Mouse (Mus musculus): ENCODE measurements at regions not wholly inside any gene's neighbourhood (a gene's known extent, or its start where the extent isn't known, plus 50 kb on each side); places are given as distances from the start of the nearest gene placed in this dataset.

DNA sequence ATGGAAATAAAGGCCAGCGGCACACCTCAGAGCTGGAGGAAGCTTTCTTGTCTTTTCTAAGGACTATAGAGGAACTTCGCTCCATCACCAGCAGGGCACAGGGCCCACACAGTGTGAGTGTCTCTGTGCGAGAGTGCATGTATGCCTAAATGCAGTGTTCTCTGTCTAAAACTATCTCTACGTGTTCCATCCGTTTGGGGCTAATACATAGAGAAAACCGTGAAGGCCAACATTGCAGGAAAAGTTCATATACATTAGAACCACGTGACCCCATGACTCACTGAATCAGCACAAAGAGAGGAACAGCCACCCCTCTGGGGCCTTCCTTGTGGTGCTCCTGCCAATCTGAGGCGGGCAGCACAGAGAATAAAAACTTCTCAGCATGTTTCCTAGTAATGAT lies 431.4 kb upstream of the Mctp2 start:
- no peak for DNase-seq (ENCODE audit: low spot score)

DNA sequence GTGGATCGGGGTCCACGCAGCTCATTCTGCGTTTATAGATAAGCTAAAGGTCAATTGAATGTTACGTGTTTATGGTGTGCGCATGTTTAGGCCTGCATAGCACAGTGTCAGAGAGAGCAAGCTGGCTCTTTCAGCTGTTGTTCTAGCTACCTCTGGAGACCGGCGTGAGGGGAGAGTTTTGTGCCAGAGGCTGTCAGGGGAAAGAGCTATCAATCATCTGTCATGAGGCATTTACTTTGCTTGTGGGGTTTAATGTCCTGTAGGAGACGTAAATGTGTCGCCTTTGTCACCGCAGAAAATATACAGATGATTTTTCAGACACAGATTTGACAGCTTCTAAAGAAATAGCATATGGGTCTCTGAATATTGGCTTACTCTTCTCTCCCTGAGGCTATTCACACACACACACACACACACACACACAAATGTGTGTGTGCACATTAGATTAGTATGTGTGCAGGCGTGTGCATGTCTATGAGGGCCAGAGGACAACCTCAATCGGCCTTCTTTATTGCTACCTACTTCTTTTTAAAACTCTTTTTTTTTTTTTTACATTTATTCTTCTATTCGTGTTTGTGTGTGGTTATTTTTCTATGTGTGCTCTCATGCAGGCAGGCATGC lies 432.0 kb upstream of the Mctp2 start:
- DNase-seq (ENCODE audit: low spot score): no peak

DNA sequence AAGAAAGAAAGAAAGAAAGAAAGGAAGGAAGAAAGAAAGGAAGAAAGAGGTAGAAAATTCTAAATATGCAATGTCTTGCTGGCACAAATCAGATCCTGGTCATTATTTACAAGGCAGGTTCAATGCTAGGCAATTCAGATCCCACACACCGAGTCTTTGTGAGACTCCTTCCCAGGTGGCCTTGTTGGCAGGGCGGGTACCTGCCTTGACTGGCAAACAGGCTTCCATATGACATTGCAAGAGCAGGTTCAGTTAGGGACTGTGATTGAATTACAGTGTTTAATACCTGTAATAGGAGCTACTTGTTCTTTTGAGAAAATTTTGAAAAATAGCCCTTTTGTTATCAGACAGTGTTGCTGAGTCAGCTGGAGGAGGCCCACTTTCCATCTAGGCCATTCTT lies 436.0 kb upstream of the Mctp2 start:
- DNase-seq (ENCODE audit: low spot score): no peak

DNA sequence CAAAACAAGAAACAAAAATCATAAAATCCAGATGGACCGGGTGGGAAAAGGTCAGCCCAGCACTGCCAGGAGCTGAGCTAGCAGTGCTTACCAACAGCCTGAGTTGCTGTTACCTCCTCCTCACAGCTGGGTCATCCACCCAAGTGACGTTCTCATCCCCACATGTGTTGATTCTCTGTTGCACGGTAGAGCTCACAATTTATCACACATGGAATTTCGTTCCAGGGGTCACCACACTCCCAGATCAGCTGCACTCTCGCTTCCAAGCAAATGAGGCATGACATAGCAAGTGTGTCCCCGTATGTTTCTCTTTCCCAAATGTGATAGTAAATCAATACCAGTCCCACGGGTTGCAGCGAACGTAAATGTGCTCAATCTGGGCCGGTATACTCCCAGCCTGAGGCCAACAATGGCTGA lies 445.1 kb upstream of the Mctp2 start:
- DNase-seq (ENCODE audit: low spot score): peak; percentile 33

DNA sequence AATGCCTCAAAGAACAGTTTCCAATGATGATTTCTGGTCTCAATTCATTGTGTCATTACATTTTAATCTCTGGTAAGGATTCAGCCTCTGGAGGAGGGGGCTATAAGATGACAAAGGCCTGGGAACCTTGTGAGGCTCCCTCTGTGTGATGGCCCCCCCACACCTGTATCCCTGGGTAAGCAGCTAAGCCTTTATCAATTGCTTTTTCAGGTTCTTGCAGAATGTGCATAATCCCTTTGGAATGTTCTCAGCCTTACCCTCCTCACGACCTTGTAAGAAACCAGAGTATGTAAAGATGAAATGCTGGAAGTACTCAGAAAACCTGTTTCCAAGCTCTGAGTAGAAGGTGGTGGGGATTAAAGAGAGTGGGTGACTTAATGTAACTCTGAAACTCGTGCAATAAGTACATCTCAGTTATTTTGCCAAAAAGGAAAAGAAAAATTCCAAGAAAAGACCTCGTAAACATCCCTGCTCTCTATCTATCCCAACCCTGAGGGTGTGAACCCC lies 446.7 kb upstream of the Mctp2 start:
- DNase-seq (ENCODE audit: low spot score): no peak

DNA sequence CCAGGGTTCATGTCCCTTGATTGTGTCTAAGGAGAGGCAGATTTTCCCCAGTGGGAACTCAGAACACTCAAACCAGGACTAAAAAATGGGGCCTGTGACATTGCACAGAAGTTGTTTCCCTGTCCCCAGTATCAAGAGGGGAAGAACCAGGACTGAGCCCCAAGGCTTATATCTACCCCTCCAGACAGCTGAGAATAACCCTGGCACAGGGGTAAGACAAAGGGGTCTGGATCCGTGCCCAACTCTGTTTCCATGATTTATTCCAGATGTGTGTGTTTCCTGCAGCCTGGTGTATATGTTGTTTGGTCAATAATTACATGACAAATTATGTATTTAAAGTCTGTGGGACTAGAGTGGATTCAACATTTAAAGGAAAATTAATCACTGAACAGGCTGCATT lies 456.3 kb upstream of the Mctp2 start:
- no peak for DNase-seq (ENCODE audit: low spot score)

DNA sequence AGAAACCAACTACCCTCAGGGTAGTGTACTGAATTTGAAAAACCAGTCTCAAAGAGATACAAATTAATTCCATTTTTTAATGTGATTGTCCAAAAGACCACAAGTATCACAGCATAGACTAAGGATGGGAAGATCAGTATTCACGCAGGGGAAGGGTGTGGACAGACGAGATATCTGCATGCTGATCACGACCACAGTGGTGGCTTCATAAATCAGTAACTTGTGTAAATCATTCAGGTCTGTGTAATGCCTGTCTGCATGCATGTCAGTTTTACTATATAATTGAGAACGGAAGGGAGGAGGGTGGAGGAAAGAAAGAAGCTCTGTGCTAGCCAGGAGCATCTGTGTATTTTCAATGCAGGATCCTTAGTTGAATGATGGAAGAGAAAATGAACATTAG lies 462.3 kb upstream of the Mctp2 start:
- DNase-seq (ENCODE audit: low spot score): no peak

DNA sequence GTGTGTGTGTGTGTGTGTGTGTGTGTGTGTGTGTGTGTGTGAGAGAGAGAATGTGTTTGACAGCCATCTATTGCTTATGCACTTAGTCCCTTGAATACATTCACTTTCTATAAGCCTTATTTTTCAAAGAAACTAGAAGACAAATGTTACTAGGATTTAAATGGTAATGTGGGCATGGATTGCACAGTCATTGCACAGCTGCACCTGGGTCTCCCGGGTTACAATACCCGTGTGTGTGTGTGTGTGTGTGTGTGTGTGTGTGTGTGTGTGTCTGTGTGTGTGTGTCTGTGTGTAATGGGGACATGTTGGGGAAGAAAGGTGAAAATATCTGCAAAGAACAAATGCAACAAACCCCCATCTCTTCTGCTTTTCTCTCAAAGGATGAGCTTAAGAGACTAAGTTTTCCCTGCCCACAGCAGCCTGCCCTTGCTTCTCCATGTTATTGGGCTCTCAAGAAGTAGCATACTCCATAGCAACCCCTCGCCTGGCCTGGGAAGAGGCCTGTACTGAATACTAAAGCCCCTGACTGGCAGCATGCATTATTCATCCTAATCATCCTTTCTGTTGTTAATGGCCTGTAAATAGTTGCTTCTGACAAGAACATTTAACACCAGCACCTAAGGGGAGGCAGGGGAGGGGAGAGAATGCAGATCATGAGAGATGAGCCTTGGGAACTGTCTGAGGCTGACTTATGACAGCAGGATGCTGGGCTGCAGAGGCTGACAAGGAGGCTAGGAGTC lies 467.8 kb upstream of the Mctp2 start:
- no peak for DNase-seq (ENCODE audit: low spot score)

DNA sequence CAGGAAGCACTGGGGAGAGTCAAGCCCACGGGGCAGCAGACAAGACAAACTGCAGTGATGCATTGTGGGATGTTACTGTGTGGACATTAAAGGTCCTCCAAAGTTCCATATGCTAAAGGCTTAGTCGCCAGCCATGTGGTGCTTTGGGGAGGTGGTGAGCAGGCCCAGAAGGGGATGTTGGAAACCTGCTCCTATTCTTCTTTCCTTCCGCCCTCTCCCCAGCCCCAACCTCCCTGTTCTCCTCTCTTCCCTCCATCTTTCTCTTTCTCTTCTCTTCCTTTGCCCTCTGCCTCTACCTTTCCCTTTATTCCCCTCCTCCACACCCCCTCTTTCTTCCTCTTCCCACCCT lies 468.3 kb upstream of the Mctp2 start:
- no peak for DNase-seq (ENCODE audit: low spot score)

DNA sequence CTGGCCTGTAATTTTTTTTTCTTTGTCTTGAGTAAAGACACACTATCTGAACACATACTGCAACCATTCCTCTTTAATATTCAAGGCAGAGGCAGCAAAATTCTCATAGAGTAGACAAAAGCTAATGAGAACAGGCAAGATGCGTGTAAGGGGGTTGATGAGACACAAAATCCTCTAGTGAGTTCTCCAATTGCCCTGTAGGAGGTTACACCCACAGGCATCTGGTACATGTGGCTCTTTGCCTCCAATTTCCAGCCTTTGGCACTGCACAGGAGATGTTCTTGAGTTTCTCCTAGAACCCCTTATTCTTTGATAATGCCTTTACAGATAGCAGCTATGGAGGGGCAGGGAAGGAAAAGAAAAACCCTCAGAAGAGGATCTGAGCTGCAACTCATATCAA lies 480.9 kb upstream of the Mctp2 start:
- no peak for DNase-seq (ENCODE audit: low spot score)

DNA sequence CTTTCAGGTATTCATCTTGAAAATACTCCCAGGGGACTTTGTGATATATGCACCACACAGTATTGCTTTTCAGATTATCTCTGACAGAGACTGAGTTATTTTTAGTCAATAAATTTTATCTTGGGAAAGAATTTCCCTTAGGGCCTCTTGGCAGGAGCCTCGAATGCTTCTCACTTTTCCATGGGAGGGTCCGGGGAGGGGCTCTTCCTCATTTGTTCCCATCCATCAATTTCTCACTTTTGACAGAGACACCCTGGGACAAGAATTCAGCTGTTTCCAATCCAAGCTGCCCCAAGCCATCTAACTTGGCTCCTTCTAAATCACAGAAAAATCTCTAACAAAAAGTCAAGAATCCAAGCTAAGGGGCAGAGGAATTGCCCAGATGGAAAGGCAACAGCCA lies 481.9 kb upstream of the Mctp2 start:
- no peak for DNase-seq (ENCODE audit: low spot score)

DNA sequence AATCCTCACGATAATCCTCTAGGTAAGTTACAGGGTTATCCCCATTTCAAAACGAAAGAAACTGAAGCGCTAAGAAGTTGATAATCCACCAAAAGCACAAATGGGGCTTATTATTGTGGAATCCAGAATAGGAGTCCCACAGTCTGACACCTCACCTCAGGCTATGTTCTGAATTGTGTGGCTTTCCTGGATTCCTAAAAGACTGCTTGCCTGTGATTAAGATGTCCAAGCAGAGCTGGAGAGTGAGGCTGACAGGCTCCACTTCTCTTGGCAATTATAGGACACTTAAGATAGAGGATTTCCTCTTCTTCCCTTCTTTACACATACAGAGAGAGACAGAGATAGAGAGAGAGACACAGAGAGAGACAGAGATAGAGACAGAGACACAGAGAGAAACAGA lies 515.7 kb upstream of the Mctp2 start:
- DNase-seq (ENCODE audit: low spot score): no peak

DNA sequence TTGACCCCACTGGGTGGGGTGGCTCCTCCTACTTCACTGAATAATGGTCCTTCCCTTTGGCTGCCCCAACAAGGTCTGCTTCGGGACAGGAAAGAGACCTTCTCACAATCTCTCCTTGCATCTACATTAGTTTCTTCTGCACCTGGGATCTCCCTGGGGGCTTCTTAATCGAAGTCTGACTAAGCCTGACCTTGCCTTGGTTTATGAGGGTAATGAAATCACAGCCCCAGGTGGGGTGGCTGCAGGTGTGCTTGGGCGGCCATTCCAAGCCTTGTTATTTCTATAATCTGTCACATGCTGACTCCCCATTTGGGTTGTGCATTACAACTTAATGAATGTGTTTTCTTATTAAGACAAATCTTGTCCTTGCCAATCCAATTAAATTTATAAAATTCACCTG lies 520.2 kb upstream of the Mctp2 start:
- no peak for DNase-seq (ENCODE audit: low spot score)

DNA sequence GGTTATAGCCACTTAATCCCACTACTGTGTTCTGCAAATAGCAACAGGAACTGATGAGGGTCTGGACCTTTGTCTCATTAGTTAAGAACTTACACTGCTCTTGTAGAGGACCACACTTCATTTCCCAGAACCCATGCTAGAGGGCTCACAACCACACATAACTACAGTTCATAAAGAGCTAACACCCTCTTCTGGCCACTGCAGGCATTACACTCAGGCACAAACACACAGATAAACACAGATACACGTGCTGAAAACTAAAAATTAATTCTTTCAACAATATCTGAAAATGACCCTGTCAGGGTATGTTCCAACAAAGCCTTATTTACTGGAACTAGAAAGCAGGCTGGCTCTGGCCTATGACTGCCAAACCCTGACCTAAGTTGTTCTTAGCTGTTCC lies 529.0 kb upstream of the Mctp2 start:
- DNase-seq (ENCODE audit: low spot score): no peak

DNA sequence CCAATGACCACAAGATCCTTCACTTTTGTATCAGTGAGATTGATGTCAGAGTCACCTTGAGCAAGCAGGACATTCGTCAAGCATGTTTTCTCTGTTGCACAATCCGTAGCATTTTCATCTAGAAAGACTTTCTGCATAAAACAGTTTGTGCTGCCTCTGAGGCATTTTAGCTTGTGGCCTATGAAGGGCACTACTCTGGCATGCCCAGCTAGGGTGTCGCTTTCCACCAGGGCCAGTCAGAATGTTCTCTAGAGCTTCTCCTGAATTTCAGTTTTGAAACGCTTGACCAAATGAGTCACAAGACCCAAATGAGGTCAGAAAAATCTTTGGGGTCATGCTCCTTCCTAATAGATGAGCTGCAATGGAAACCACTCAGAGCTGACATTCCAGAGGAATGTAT lies 529.6 kb upstream of the Mctp2 start:
- DNase-seq (ENCODE audit: low spot score): no peak

DNA sequence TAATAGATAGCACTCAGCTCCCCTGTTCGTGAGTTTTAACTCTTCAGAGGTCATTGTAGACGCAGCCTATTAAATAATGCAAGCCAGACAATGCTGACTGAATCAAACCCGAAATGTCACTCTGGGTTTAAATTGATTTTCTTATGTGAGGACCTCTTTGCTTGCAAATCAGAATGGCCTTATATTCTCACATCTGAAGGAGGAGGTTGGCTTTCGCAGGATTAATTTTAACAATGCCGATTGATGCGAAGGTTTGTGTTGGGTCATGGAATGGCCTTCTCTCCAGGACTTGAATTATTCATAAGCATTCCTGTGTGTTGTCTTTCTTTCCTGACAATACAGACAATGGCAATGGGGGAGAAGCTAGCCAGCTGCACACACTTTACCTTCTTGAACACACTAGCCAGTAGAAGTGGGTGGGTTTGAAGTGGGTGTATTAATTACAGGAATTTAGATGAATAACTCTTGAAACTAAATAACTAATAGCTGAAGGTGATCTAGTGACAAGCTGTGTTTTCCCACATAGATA lies 530.1 kb upstream of the Mctp2 start:
- no peak for DNase-seq (ENCODE audit: low spot score)

DNA sequence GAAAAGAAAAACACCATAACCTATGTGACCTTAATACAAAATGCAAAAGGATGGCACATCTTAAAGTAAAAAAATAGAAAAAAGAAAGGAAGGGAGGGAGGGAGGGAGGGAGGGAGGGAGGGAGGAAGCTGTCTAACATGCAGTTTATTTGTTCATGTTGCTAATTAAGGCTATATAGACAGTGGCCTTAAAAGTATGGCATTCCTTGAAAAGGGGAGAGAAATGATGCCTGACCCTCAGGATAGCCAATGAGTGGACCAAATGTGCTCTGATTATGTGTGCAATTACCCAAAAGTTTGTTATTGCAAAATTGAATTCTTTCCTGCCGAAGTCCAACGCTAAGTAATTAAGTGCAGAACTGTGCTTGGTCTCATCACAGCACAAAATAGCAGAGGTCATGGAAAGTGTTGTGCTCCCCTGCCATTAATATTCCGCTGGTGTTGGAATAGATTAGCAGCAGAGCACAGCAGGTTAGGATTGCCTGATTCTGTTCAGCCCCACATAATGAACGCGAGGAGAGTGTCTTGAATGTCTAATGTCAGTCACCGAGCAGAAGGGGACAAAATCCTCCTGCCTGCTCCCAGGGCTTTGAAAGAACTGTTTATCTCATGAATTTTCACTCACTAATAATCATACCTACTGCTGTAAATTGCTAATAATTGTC lies 531.7 kb upstream of the Mctp2 start:
- no peak for DNase-seq (ENCODE audit: low spot score)

DNA sequence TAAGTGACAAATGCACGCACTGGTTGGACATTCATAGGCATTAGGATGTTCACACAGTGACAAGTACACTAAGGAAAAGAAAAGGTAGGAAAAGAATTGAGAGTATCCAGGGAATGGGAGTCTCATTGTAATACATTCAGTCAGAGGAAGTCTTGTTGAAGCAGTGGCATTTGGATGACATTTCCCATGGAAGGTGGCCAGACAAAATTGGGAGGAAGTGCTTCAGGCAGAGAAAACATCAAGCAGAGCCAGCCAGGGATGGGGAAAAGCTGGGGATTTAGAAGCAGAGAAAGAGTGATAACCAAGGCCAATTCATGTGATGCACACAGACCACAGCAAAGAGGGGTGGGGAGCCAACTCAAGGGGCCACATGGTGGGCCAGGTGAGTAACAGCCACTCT lies 524.0 kb upstream of the Rgma start:
- DNase-seq (ENCODE audit: low spot score): peak; percentile 31

DNA sequence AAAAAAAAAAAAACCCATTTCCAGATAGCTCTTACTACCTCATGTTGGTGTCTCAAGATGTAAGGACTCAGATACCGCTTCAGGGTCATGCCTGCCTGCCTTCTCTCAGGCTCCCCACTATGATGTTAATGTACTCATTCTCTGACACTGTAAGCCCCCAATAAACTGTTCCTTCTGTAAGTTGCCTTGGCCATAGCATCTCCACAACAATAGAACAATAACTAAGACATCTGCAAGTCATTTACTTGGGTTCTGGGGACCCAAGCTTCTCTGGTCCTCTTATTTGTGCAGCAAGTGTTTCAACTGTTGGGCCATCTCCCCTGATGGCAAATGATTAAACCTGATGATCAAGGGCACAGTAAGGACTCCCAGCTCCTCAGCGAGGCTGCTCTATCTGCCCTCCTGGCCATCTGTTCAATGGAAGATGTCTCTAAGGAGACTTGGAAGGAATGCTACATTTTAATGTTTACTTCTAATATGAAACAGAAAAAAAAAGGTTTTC lies 520.8 kb upstream of the Rgma start:
- DNase-seq (ENCODE audit: low spot score): no peak

DNA sequence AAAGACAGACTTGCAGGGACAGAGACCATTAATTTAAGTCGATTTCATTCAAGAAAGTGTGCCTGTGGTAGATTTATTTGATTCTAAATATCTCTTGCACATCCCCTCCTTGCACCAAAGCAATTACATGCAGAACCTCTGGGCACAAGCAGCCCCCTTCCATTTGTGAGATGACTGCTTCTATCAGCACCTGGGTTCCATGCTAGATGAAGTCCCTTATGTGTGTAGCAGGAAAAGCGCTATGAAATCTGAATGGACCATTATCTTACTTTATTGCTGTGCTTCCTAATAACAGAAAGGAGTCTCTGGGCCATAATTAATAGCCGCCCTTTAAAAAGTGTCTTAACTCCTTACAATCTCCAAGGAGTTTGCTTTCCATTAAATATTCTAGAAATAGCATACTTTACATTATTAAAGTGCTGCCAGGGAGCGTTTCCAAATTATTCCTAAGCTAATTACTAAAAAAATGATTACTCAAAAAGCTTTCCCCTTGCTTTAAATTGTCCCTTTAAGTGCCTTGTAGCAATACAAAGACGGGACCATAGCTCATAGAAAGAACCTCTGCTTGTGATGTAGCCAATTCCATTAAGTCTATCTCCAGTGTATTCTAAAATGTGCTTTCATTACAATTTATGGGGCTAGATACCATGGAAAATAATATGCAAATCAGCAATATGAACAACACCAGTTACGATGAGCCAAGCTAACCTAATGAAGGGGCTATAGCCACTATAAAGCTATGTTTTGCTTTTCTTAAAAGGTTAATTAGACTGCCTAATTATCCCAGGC lies 508.1 kb upstream of the Rgma start:
- DNase-seq (ENCODE audit: low spot score): no peak

DNA sequence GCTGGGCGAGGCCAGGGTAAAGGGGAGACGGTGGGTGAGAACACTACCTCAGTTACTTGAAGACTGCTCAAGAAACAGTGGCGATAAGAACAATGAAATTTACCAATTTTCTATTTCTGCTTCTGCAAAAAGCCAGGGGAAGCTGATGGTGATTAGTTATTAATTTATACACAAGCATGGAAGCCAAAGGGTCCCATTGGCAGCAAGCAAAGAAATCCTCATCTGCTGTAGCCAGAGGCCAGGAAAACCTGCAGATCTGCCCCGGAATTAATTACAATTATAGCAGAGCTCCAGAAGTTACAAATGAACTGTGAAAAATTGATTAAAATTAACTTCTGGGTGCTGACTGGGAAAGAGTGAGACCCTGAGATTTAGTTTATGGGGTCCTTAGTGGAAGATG lies 506.2 kb upstream of the Rgma start:
- DNase-seq (ENCODE audit: low spot score): no peak

DNA sequence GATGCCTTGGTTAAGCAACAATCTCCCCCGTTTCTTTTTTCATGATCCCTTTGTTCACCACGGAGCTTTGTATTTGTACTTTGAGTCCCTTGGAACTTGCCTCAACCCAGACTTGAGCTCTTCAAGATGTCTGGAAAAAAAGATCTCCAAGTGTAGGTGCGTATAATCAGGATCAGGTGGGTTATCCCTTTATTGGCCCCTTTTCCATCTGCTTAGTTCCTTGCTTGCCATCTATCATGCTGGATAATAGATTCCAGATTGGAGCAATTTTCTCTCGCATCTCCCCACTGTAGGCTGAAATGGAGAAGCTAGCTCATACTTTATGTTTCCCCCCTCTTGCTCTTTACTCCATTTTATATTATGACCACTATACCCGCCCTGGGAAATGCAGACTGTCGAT lies 474.5 kb upstream of the Rgma start:
- no peak for DNase-seq (ENCODE audit: low spot score)
